Mouse (Mus musculus) T-helper 17 cell (primary cell): ENCODE measurements around the gene Bmpr1a.

Source experiments
- in situ Hi-C, 2 experiments: fragments of 300-600 bp; cut with MboI, MseI; formaldehyde crosslinking; loops; 1 replicate in 1 of 2; 2 replicates in 1 of 2; pipeline ENCODE4 v1.15.1; 2025; ENCODE audit warnings: high pct_unique_total_duplicates in 2 of 2

Bmpr1a gene

GRCm38 (mm10) chr14:34505309-34505708, 2.2 kb upstream of the Bmpr1a start:
- in situ Hi-C loops = no loop called here

GRCm38 (mm10) chr14:34504377-34504776, 1.2 kb upstream of the Bmpr1a start:
- in situ Hi-C loops = loop anchor here (5.0 kb wide), 2 partner anchors 43 to 158 kb away; no protein-coding TSS in a partner anchor

- in situ Hi-C loops = loop anchor here (5.0 kb wide), 2 partner anchors 44 to 159 kb away; no protein-coding TSS in a partner anchor
These were observed 618 bp upstream of the Bmpr1a start for GRCm38 (mm10) chr14:34503759-34504158.

GRCm38 (mm10) chr14:34502475-34503324, 441 bp downstream of the Bmpr1a start:
- in situ Hi-C loops = loop anchor here (5.0 kb wide), 2 partner anchors 45 to 160 kb away; no protein-coding TSS in a partner anchor

- in situ Hi-C loops = loop anchor here (5.0 kb wide), 2 partner anchors 45 to 160 kb away; no protein-coding TSS in a partner anchor
These were observed 1.2 kb downstream of the Bmpr1a start for GRCm38 (mm10) chr14:34501804-34502474.

- in situ Hi-C loops = loop anchor here (5.0 kb wide), 2 partner anchors 46 to 161 kb away; no protein-coding TSS in a partner anchor
These were observed 1.7 kb downstream of the Bmpr1a start for GRCm38 (mm10) chr14:34501447-34501803.

DNA sequence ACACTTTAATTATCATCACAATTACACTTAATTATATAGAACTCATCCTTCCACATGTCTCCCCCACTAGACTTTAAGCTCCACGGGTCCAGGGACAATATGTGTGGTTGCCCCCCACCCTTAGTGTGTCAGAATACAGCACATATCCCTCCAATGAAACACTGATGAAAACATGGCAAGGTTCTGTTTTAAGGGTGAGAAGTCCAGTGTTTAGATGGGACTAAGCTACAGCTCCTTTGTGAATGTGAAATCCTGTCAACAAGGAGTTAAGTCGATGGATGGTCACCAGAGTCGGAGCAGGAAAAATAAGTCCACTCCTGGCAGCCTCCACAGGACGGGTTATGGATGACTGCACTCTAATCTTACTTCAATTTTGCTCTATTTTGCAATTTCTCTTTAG, 2.8 kb downstream of the Bmpr1a start:
- in situ Hi-C loops = loop anchor here (5.0 kb wide), 2 partner anchors 47 to 162 kb away; no protein-coding TSS in a partner anchor

- in situ Hi-C loops = loop anchor here (5.0 kb wide), 2 partner anchors 48 to 163 kb away; no protein-coding TSS in a partner anchor
These were observed 3.5 kb downstream of the Bmpr1a start for GRCm38 (mm10) chr14:34499664-34500063.

GRCm38 (mm10) chr14:34497346-34497745, 5.8 kb downstream of the Bmpr1a start:
- in situ Hi-C loops = no loop called here

GRCm38 (mm10) chr14:34493682-34494081, 9.5 kb downstream of the Bmpr1a start:
- in situ Hi-C loops = no loop called here

DNA sequence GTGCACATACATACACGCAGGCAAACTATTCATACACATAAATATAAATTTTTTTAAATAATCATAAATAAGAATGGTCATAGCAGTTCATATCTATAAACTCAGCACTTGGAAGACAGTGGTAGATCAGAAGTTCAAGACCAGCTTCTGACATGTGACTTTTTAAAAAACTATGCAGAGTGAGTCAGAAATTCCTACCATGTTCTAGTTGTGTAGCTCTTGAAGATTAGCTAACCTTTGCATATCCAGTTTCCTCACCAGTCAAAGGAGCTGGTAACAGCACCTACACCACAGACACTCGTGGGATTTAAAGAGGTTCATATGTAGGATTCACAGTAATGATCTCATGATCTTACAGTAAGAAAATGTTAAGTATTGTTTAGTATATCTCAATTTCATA, 10.5 kb downstream of the Bmpr1a start:
- in situ Hi-C loops = no loop called here

DNA sequence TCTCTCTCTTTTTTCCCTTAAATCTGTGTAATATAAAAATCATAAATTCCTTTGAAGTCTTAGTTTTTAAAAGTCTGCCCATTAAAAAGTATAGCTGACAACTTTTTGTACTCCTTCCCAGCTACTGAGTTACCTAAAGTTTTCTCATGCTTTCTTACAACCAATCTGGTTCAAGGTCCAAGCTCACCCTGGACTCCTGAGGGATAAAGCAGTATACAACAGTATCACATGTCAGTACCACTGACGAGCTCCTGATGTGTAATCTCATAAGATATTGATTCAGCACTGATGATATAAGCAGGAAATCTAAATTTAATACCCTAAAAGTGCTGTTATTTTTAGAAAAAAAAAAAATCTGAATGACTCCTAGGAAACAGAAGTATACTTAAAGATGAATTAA, 12.2 kb downstream of the Bmpr1a start:
- in situ Hi-C loops = no loop called here

GRCm38 (mm10) chr14:34489928-34490327, 13.2 kb downstream of the Bmpr1a start:
- in situ Hi-C loops = no loop called here

- in situ Hi-C loops = no loop called here
These were observed 17.0 kb downstream of the Bmpr1a start for GRCm38 (mm10) chr14:34486169-34486568.

DNA sequence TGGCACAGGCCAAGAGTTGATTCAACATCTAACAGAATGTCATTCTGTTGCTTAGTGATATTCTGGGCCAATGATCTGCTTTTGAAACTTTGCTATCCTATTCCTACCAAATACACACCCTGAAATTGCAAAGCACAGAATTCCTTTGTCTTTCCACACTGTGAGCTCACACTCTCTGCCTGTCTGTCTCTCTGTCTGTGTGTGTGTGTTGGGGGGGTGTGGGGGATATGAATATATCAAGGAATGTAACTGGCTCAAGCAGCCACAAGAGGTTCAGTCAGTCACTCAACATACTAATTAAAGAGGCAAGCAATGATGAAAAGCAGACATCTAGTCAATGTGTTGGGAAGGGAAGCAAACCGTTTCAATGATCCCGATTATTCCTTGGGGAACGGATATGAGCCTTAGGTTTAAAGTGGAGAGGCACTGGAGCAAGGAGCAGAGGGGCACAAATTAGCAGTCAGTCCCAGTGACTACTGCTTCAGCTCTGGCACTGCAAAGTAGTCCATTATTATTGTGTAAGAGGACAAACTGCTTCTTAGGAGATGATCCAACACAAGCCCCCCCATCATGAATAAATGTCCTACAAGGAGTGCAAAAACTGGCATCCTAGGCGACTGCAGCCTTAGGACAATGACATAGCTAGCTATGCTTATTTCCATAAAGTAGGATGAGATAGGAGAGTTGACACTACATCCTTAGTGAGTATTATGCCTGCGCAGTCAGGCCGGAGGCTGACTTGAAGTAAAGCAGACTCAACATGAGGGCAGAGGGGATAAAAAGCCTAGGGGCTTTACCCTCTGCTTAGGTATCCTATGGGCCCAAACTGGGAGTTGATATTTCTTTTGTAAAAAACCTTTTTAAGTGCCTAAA, 19.4 kb downstream of the Bmpr1a start:
- in situ Hi-C loops = no loop called here

GRCm38 (mm10) chr14:34471591-34471990, 31.6 kb downstream of the Bmpr1a start:
- in situ Hi-C loops = no loop called here

DNA sequence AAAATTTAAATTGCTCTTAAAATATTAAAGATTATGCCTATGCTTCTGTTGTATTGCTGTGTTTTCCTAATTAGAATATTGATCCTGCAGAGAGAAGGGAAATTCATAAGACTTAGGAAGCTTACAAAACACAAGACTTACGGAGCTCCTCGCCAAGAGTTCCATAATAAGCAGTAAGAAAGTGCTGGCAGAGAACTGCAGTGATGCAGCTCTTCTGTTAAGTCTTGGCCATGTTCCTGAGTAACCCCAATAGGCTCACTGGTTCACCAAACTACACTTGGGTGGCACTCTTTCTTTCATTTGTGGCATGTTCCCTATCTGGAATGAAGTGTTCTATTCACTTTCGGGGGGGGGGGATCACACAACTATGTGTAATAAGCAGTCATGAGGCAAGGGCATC, 36.9 kb downstream of the Bmpr1a start:
- in situ Hi-C loops = no loop called here

DNA sequence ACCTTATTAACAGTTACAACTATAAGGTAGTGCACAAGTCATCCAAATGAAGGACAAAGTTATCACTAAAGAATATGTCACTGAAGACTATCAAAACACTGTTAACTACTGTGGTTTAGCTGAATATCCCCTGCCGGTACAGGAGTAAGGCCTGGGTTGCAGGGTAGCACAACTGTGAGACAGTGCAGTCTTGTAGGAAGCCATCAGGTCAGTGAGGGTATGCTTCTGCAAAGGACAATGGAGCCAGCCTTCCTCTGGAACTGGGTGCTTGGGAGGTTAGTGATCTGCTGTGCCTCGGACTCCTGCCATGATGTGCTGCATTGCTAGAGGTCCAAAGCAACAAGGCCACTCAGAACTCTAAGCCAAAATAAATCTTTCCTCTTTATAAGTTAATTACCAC, 43.8 kb downstream of the Bmpr1a start:
- in situ Hi-C loops = no loop called here

GRCm38 (mm10) chr14:34458880-34459279, 44.3 kb downstream of the Bmpr1a start:
- in situ Hi-C loops = no loop called here

GRCm38 (mm10) chr14:34454282-34454681, 48.9 kb downstream of the Bmpr1a start:
- in situ Hi-C loops = no loop called here

- in situ Hi-C loops = no loop called here
These were observed 49.5 kb downstream of the Bmpr1a start for GRCm38 (mm10) chr14:34453648-34454047.
